Mouse (Mus musculus) ovary, postnatal 10 days (tissue): ENCODE results near the gene Gm10097.
A peak's percentile ranks its signal among the peaks of the same experiment; 100 is the strongest.

Experiments
- DNase-seq: peaks from one replicate; pipeline ENCODE4 v3.0.0; 2022; ENCODE audit warnings: low spot score

Gene Gm10097

DNA sequence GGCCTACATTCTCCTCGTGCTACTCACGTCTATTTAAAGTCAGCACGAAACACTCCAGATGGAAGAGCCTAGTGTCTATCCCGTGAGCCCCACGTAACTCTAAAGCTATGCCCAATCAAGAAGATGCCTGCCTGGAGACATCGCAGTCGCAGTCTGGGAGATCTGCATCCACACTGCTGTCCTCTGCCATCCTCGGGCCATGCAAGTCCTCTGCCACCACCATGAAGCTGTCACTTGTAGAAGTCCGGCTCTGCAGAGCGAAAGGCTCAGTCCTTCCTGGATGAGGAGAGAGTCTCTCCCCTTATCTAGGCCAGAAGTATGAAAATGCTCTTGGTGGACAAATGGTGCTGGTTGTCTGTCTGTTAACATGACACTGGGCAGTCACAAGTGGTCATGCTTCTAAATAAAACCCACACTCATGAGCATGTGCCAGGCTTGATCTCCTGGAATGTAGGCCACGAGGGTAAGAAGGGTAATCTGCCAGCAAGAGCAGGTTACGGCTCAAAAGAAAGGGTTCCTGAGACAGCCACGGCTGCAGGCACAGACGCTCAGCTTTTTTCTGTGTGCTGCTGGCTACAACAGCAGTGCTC, at the start of gene Gm10097:
Gene Gm10097 (plus strand): TSS at position 517 of the 590 bp plus-strand sequence.
- no peak for DNase-seq

- no peak for DNase-seq
Measured at GRCm38 (mm10) chr10:5025906-5026305, 43.1 kb upstream of the Gm10097 start.

GRCm38 (mm10) chr10:5027208-5027607, 41.8 kb upstream of the Gm10097 start:
- DNase-seq = no peak

DNA sequence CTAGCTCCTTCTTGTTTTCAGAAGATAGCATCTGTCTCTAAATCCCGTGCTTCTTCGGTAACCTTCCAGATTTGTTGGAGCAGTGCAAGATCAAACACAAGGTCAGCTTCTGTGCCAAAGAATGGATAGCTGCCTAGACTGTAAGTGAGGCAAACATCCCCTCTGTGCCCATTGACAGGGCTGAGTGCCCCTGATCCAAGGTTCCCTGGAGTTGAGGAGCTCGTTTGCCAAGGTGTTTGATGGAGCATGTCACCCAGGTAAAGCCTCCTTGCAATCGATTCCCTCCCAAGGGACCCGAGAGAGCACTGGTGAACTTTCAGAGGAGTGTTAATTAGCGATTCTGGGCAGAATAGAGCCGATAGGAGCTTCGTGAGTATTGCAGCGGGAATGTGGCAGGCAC, 40.7 kb upstream of the Gm10097 start:
- no peak for DNase-seq

DNA sequence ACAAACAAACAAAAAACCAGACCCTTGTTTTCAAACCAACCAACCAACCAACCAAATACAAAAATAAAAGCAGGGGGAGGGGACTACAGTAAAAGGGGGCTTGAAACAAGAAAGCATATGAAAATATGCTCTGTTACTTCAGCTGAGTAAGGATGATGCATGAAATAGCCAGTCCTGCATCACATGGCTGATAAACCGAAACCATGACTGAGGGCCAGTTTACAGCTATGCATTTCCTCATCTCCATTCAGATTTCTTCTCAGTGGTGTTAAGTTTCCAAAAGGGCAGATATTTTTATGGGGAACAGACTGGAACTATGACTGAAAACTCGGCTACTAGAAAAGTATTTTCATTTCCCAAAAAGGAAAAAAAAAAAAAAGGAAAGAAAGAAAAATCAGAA, 39.8 kb upstream of the Gm10097 start:
- no peak for DNase-seq

- no peak for DNase-seq
Measured at GRCm38 (mm10) chr10:5029883-5030282, 39.1 kb upstream of the Gm10097 start.

GRCm38 (mm10) chr10:5032192-5033048, 36.6 kb upstream of the Gm10097 start:
- DNase-seq = no peak

- no peak for DNase-seq
Measured at GRCm38 (mm10) chr10:5041254-5041653, 27.7 kb upstream of the Gm10097 start.

DNA sequence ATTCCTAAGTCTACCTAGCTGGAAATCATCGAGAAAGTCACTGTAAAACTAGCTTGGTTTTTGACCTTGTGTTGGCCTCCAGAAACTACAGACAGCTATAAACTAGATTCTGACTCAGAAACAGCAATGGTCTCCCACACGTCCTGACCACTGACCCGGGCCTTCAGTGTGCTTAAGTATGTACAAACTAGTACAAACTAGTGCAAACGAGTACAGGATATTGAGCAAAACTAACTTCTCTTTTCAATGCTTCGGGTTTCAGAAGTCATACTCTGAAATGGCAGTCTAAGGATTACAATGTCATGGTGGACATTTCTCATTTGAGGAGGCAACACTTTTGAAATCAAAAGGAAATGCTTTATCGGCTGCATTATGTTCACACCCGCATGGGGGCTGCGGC, 24.5 kb upstream of the Gm10097 start:
- no peak for DNase-seq

DNA sequence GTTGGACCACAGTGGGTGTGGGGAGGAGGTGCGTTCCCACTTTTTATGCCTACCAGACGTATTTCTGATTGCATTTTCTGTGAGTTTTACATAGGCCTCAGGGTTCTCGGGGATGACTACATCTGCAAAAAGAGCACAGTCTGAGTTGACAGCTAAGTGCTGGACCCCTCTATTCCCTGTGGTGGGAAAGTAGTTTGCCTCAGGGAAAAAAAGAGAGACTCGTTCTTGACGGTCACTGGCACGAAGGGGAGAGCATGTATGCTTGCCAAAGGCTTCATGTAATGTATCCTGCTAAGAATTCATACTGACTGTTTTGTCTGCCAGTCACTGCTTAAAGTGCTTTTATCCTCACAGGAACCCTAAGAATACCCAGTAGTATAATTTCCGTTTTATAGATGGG, 23.8 kb upstream of the Gm10097 start:
- no peak for DNase-seq

GRCm38 (mm10) chr10:5045671-5046070, 23.3 kb upstream of the Gm10097 start:
- DNase-seq = no peak

GRCm38 (mm10) chr10:5056243-5056735, 12.7 kb upstream of the Gm10097 start:
- DNase-seq = no peak

GRCm38 (mm10) chr10:5056940-5057339, 12.1 kb upstream of the Gm10097 start:
- DNase-seq = no peak

DNA sequence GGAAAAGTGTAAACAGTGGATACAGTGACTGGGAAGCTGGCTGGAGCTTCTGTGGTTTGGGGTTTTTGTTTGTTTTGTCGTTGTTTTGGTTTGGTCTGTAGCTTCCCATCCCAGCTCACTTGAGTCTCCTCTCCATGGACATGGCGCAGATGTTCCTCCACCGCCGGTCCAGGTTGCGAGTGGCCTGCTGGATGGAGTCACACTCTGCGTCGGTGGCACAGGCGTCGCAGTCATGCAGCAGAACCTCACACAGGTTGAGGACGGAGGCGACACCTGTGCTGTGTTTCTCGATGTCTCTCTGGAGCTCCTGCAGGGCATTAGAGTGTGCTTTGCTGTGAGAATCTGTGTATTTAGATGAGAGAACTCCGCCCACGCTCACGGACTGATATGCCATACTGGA, 11.3 kb upstream of the Gm10097 start:
- no peak for DNase-seq

- DNase-seq = no peak
Measured at GRCm38 (mm10) chr10:5058876-5059275, 10.1 kb upstream of the Gm10097 start.

DNA sequence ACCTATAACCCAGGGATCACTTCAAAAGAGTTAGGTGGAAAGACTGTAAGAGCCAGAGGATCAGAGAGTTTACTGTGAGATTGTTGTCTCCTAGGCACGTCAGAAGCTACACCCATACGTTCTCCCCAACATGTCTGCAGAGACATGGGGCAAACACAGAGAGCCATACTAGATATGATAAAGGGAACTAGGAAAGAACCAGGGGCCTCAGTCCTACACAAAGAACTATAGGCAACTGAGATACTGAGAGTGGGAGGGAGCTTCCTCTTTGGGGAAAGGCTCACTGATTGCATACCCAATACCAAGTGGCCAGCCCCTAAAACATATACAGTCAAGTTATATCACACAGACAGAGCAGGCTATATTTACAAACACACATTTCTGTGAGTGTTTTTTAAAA, 9.0 kb upstream of the Gm10097 start:
- no peak for DNase-seq

- DNase-seq = no peak
Measured at GRCm38 (mm10) chr10:5067113-5067512, 1.9 kb upstream of the Gm10097 start.

- no peak for DNase-seq
Measured at GRCm38 (mm10) chr10:5070168-5070940, 1.4 kb downstream of the Gm10097 start.

DNA sequence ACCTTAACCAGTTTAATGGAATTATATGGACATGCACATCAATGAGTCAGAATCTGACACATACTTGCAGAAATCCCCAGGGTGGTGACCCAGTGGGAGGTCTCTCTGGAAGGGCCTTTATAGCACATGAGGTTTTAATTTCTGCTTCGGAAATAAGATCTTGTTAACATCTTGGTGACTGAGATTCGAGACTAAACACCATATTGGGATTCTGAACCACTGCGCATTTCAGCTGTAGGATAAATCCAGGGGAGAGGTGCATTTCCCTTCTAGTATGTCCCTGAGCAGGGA, 1.9 kb downstream of the Gm10097 start:
- DNase-seq = no peak

GRCm38 (mm10) chr10:5072054-5072453, 3.1 kb downstream of the Gm10097 start:
- DNase-seq = no peak

DNA sequence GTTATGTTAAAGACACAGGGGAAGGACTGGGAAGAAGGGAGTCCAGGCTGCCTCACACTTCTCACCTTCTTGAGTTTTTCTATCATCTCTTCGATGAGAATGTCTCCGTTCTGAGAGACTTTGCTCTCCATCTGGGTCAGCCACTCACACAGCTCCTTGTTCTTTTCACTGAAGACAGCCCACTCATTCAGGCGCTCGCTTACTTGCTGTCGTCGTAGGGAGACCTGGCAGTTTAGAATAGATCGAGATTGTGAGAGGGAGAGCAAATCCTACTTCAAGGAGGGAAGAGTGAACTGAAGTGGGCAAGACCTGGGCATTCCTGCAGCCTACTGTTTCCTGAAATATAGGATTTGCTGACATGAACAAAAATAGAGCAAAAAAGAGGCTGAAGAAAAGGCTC, 6.7 kb downstream of the Gm10097 start:
- DNase-seq = no peak

DNA sequence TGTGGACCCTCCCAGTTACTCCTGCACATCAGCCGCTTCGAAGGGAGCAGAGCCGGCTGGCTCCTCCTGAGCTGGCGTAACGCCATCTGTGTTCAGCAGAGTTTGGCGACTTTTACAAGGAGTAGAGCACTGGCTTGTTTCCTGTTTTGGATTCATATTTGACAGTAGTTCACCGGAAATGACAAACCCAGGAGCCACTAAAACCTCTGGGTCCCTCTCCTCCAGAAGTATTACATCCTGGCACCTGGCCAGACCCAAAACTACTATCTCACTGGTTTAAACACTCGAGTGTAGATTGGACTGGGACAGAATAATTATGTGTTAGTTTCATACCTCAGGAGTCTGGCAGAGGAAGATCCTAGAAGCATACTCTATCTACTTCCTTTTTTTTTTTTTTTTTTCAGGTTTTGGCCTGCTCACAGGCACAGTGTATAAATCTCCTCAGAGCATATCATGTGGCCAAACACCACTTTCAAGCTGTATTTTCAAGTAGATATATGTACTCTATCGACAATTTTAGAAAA, 11.0 kb downstream of the Gm10097 start:
- DNase-seq = peak; percentile 10

GRCm38 (mm10) chr10:5083716-5084115, 14.7 kb downstream of the Gm10097 start:
- DNase-seq = no peak
